Mouse (Mus musculus): ENCODE results near the gene Rbm47. TPM values are rescaled to one million over a fixed set of nuclear protein-coding genes. Genes with fewer than 3 reads are reported as not detected.
A peak's percentile ranks its signal among the peaks of the same experiment; 100 is the strongest.

Rbm47 gene
- polyA plus RNA-seq, 1 experiment from 2014 or later: 105 TPM

- Histone ChIP-seq H3K36me3 (ENCODE audit: insufficient read depth, low read length) (no peaks in the 10 kb centered on the region), H3K27me3 (ENCODE audit: insufficient read depth, low read length) (no peaks in the 10 kb centered on the region), H3K4me1 (replicated peaks; ENCODE audit: insufficient read depth, low read length) (no peaks in the 10 kb centered on the region), H3K9me3 (replicated peaks; ENCODE audit: low read length) (no peaks in the 10 kb centered on the region), H3K9ac (ENCODE audit: low read depth, low read length) (no peak overlapping the region; the same call in 1 of the 2 replicates), H3K4me3 (replicated peaks; ENCODE audit: low read depth, low read length) (peak overlapping the region; percentile 29), H3K27ac (peak overlapping the region; percentile 83), H3K4me2 (ENCODE audit: low read length) (peak overlapping the region; percentile 38; the same call in 1 of the 2 replicates)
- WGBS: 49% methylated on average over 9 of the region's 9 CpGs
- ATAC-seq (replicated peaks; ENCODE audit: low FRiP score, low read depth) (peak; percentile 44; the same call in 1 of the 2 replicates), DNase-seq (ENCODE audit: low spot score) (no peak)
- no peak for TF ChIP-seq CTCF (IDR thresholded peaks at IDR 0.05; ENCODE audit: low read depth)
These were observed 118.5 kb downstream of the Rbm47 start for GRCm38 (mm10) chr5:66054394-66054793.

GRCm38 (mm10) chr5:66052777-66053548, 120.0 kb downstream of the Rbm47 start:
- 63% methylated on average over 20 of the region's 20 CpGs for WGBS
- Histone ChIP-seq H3K4me3 (replicated peaks; ENCODE audit: low read depth, low read length) (peak overlapping the region; percentile 29; the same call in 1 of the 2 replicates), H3K9me3 (replicated peaks; ENCODE audit: low read length) (no peaks in the 10 kb centered on the region), H3K4me1 (replicated peaks; ENCODE audit: insufficient read depth, low read length) (no peaks in the 10 kb centered on the region), H3K27ac (peak overlapping the region; percentile 83), H3K36me3 (ENCODE audit: insufficient read depth, low read length) (no peaks in the 10 kb centered on the region), H3K4me2 (ENCODE audit: low read length) (peak overlapping the region; percentile 38), H3K27me3 (ENCODE audit: insufficient read depth, low read length) (no peaks in the 10 kb centered on the region), H3K9ac (ENCODE audit: low read depth, low read length) (peak overlapping the region; percentile 53; the same call in 1 of the 2 replicates)
- no peak for TF ChIP-seq CTCF (IDR thresholded peaks at IDR 0.05; ENCODE audit: low read depth)
- DNase-seq (ENCODE audit: low spot score) (peak; percentile 57), ATAC-seq (replicated peaks; ENCODE audit: low FRiP score, low read depth) (peak; percentile 94)

DNA sequence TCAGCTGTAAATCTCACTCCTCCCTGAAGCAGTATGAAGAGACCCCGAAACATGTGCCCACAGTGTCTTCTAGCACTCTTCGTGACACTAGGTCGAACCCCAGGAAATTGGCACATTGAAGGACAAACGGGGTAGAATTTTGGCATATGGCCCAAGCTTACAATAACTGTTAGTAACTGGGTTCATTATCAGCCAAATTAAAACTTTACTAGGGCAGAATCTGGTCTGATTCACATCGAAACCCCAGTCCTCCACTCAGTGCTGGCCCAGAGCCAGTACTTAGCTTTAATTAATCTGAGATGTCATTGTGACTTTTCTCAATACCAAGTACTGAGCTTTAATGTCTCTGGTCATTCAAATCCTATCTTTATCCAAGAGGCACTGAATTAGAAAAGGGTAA, 122.1 kb downstream of the Rbm47 start:
- H3K9ac ChIP-seq (ENCODE audit: low read depth, low read length): no peak overlapping the region
- H3K36me3 ChIP-seq (ENCODE audit: insufficient read depth, low read length): no peaks in the 10 kb centered on the region
- no peak for DNase-seq (ENCODE audit: low spot score)
- H3K9me3 ChIP-seq (replicated peaks; ENCODE audit: low read length): no peaks in the 10 kb centered on the region
- no peak for ATAC-seq (replicated peaks; ENCODE audit: low FRiP score, low read depth)
- no peaks in the 10 kb centered on the region for H3K27me3 ChIP-seq (ENCODE audit: insufficient read depth, low read length)
- TF ChIP-seq CTCF (IDR thresholded peaks at IDR 0.05; ENCODE audit: low read depth): no peak
- H3K4me1 ChIP-seq (replicated peaks; ENCODE audit: insufficient read depth, low read length): no peaks in the 10 kb centered on the region
- peak overlapping the region; percentile 36 for H3K4me2 ChIP-seq (ENCODE audit: low read length)
- 70% methylated on average over 5 of the region's 5 CpGs for WGBS
- peak overlapping the region; percentile 9; the same call in 1 of the 2 replicates for H3K27ac ChIP-seq
- no peak overlapping the region for H3K4me3 ChIP-seq (replicated peaks; ENCODE audit: low read depth, low read length)

DNA sequence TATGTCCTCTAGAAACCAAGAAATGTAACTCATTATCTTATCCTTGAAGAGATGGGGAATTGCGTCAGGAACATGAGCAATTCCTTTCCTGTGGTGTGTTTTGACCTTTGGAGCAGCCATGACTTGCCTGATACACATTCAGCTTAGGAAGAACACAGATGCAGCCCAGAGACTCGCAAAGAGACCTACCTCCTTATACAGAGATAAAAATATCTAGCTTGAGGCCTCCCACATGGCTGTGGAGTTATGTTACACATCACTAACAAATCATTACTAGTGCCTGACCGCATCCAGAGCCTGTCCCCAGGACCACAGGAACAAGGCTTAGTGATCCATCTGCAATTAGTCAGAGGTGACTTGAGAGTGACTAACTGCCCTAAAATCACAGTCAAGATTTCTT, 126.6 kb downstream of the Rbm47 start:
- Histone ChIP-seq H3K9me3 (replicated peaks; ENCODE audit: low read length) (no peaks in the 10 kb centered on the region), H3K27me3 (ENCODE audit: insufficient read depth, low read length) (no peaks in the 10 kb centered on the region), H3K27ac (no peak overlapping the region), H3K36me3 (ENCODE audit: insufficient read depth, low read length) (no peaks in the 10 kb centered on the region), H3K4me2 (ENCODE audit: low read length) (no peak overlapping the region), H3K4me3 (replicated peaks; ENCODE audit: low read depth, low read length) (no peak overlapping the region), H3K9ac (ENCODE audit: low read depth, low read length) (no peak overlapping the region), H3K4me1 (replicated peaks; ENCODE audit: insufficient read depth, low read length) (no peaks in the 10 kb centered on the region)
- ATAC-seq (replicated peaks; ENCODE audit: low FRiP score, low read depth) (no peak), DNase-seq (ENCODE audit: low spot score) (no peak)
- TF ChIP-seq CTCF (IDR thresholded peaks at IDR 0.05; ENCODE audit: low read depth): no peak
- WGBS: 40% methylated on average over 3 of the region's 3 CpGs

GRCm38 (mm10) chr5:66043897-66044296, 129.0 kb downstream of the Rbm47 start:
- no peaks in the 10 kb centered on the region; the same call in 1 of the 2 replicates for H3K4me1 ChIP-seq (replicated peaks; ENCODE audit: insufficient read depth, low read length)
- no peaks in the 10 kb centered on the region for H3K36me3 ChIP-seq (ENCODE audit: insufficient read depth, low read length)
- H3K4me2 ChIP-seq (ENCODE audit: low read length): no peak overlapping the region
- DNase-seq (ENCODE audit: low spot score) (no peak), ATAC-seq (replicated peaks; ENCODE audit: low FRiP score, low read depth) (no peak)
- no peak for TF ChIP-seq CTCF (IDR thresholded peaks at IDR 0.05; ENCODE audit: low read depth)
- 0 out of 2 replicates have a peak overlapping the region, but pooled peaks have one; percentile 55 for H3K27ac ChIP-seq
- H3K4me3 ChIP-seq (replicated peaks; ENCODE audit: low read depth, low read length): no peak overlapping the region
- 83% methylated on average over 3 of the region's 3 CpGs for WGBS
- no peaks in the 10 kb centered on the region for H3K9me3 ChIP-seq (replicated peaks; ENCODE audit: low read length)
- no peak overlapping the region for H3K9ac ChIP-seq (ENCODE audit: low read depth, low read length)
- no peaks in the 10 kb centered on the region for H3K27me3 ChIP-seq (ENCODE audit: insufficient read depth, low read length)

GRCm38 (mm10) chr5:66042651-66043340, 130.1 kb downstream of the Rbm47 start:
- peak overlapping the region; percentile 55; the same call in 1 of the 2 replicates for H3K27ac ChIP-seq
- DNase-seq (ENCODE audit: low spot score) (peak; percentile 38), ATAC-seq (replicated peaks; ENCODE audit: low FRiP score, low read depth) (peak; percentile 49)
- H3K4me2 ChIP-seq (ENCODE audit: low read length): peak overlapping the region; percentile 23; the same call in 1 of the 2 replicates
- H3K4me1 ChIP-seq (replicated peaks; ENCODE audit: insufficient read depth, low read length): no peaks in the 10 kb centered on the region; the same call in 1 of the 2 replicates
- no peaks in the 10 kb centered on the region for H3K9me3 ChIP-seq (replicated peaks; ENCODE audit: low read length)
- 46% methylated on average over 10 of the region's 10 CpGs for WGBS
- no peak overlapping the region for H3K4me3 ChIP-seq (replicated peaks; ENCODE audit: low read depth, low read length)
- TF ChIP-seq CTCF (IDR thresholded peaks at IDR 0.05; ENCODE audit: low read depth): no peak
- no peak overlapping the region for H3K9ac ChIP-seq (ENCODE audit: low read depth, low read length)
- H3K27me3 ChIP-seq (ENCODE audit: insufficient read depth, low read length): no peaks in the 10 kb centered on the region
- no peaks in the 10 kb centered on the region for H3K36me3 ChIP-seq (ENCODE audit: insufficient read depth, low read length)
